Mouse (Mus musculus) adrenal gland (tissue): ENCODE measurements around the gene Tex12.

Experiments used
- intact Hi-C: fragments of 180-260 bp; cut with DNase I; formaldehyde crosslinking; loops from one replicate; pipeline ENCODE4 v1.15.1; 2025

Tex12 gene

DNA sequence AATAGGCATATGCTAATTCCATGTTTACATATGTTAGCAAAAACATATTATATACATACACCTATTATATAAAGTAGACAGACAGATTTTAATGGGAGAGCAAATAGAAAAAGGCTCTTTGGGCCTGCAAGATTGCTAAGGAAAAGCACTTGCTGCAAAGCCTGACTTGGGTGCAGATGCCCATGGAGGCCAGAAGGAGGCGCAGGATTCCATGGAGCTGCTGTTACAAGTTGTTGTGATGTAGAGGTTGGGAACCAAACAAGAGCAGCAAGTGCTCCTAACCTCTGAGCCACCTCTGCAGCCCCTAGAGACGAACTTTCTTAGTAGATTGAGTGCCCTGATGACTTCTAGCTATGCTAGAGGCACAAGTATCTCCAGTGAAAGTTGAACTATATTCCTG lies 42.3 kb downstream of the Tex12 start:
- intact Hi-C loops = no loop called here

DNA sequence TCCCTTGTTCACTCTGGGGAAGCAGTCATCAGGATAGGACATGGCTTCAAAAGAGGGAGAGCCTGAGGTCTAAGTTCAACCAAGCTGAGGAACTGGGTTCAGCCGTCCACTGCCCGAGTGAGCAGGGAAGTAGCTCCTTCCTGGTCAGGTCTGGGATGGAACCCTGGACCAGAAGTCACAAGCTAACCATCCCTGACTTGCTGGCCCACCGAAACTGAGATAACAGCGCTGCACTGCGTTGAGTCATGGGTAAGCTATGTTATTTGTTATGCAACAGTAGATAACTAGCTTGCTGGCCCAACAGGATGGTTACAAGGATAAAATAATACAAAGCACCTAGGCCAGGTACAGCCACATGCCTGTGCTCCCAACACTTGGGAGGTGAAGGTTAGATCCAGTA lies 45.7 kb downstream of the Tex12 start:
- intact Hi-C loops = no loop called here

GRCm38 (mm10) chr9:50507570-50507969 lies 53.6 kb downstream of the Tex12 start:
- intact Hi-C loops = no loop called here
